Mouse (Mus musculus) CH12.LX (cell line): ENCODE results near the gene Zfp408.

Source experiments
- CHD1 ChIP-seq: IDR thresholded peaks from 2 replicates; pipeline ENCODE4 v1.6.1; 2012; ENCODE audit warnings: low read depth, low read length, improper control_type of control experiment, inconsistent platforms
- CTCF ChIP-seq, 2 experiments: IDR thresholded peaks in 1 of 2; conservative IDR thresholded peaks in 1 of 2; 2 replicates each; pipeline ENCODE4 v1.5.1; 2011 to 2012; ENCODE audit warnings: low read depth in 2 of 2, low read length in 2 of 2, improper control_type of control experiment in 1 of 2, inconsistent platforms in 1 of 2, mild to moderate bottlenecking in 1 of 2, moderate library complexity in 1 of 2
- EP300 ChIP-seq: IDR thresholded peaks from 2 replicates; pipeline ENCODE4 v1.6.1; 2011; ENCODE audit warnings: low read length, improper control_type of control experiment
- POLR2AphosphoS2 ChIP-seq: IDR thresholded peaks from 2 replicates; pipeline ENCODE4 v1.6.1; 2011; ENCODE audit warnings: low read depth, low read length, improper control_type of control experiment

- TF ChIP-seq POLR2AphosphoS2 (no peak), CTCF (conservative IDR thresholded peaks at IDR 0.05 in 1 of 2, IDR thresholded peaks at IDR 0.05 in 1 of 2; ENCODE audit: low read depth in 2 of 2, low read length in 2 of 2) (no peak), EP300 (no peak), CHD1 (no peak)
These were observed 5.8 kb upstream of the Zfp408 start for GRCm38 (mm10) chr2:91655388-91655787.
